Mouse (Mus musculus): Measurements from ENCODE around the gene Rnf216. TPM values are rescaled to one million over a fixed set of nuclear protein-coding genes. Genes with fewer than 3 reads are reported as not detected.

The Rnf216 gene
- polyA plus RNA-seq, 1 experiment from 2014 or later = 35.2 TPM

GRCm38 (mm10) chr5:142963003-142963704, 149.6 kb downstream of the Rnf216 start:
- no peaks in the 10 kb centered on the region for H3K9me3 ChIP-seq (replicated peaks; ENCODE audit: control insufficient read depth, low read length)
- H3K4me1 ChIP-seq (ENCODE audit: control insufficient read depth, insufficient read depth, low read length) = peaks cover 28% of the 10 kb centered on the region
- ATAC-seq (replicated peaks; ENCODE audit: insufficient number of reproducible peaks, low FRiP score, low TSS enrichment) = no peak
- peak overlapping the region; percentile 87 for H3K4me2 ChIP-seq
- 12% methylated on average over 13 of the region's 13 CpGs for WGBS (ENCODE audit: insufficient replicate concordance)
- no peaks in the 10 kb centered on the region for H3K27me3 ChIP-seq (ENCODE audit: control insufficient read depth, insufficient read depth, low read length)
- peak overlapping the region; percentile 95 for H3K27ac ChIP-seq (ENCODE audit: low read depth, low read length)
- H3K4me3 ChIP-seq (ENCODE audit: low read depth, low read length) = peak overlapping the region; percentile 90
- H3K36me3 ChIP-seq (ENCODE audit: control insufficient read depth, insufficient read depth, low read length) = peaks cover 7% of the 10 kb centered on the region
- peak overlapping the region; percentile 96 for H3K9ac ChIP-seq (ENCODE audit: low read depth, low read length)

- peak overlapping the region; percentile 87 for H3K4me2 ChIP-seq
- no peaks in the 10 kb centered on the region for H3K9me3 ChIP-seq (replicated peaks; ENCODE audit: control insufficient read depth, low read length)
- peaks cover 28% of the 10 kb centered on the region for H3K4me1 ChIP-seq (ENCODE audit: control insufficient read depth, insufficient read depth, low read length)
- peak overlapping the region; percentile 90 for H3K4me3 ChIP-seq (ENCODE audit: low read depth, low read length)
- peak overlapping the region; percentile 95 for H3K27ac ChIP-seq (ENCODE audit: low read depth, low read length)
- peaks cover 5% of the 10 kb centered on the region for H3K36me3 ChIP-seq (ENCODE audit: control insufficient read depth, insufficient read depth, low read length)
- ATAC-seq (replicated peaks; ENCODE audit: insufficient number of reproducible peaks, low FRiP score, low TSS enrichment) = no peak
- peak overlapping the region; percentile 96 for H3K9ac ChIP-seq (ENCODE audit: low read depth, low read length)
- 4% methylated on average over 11 of the region's 11 CpGs for WGBS (ENCODE audit: insufficient replicate concordance)
- H3K27me3 ChIP-seq (ENCODE audit: control insufficient read depth, insufficient read depth, low read length) = no peaks in the 10 kb centered on the region
Measured at GRCm38 (mm10) chr5:142962444-142962961, 150.3 kb downstream of the Rnf216 start.

GRCm38 (mm10) chr5:142961881-142962443, 150.8 kb downstream of the Rnf216 start:
- Histone ChIP-seq H3K4me3 (ENCODE audit: low read depth, low read length) (peak overlapping the region; percentile 90), H3K9ac (ENCODE audit: low read depth, low read length) (peak overlapping the region; percentile 96), H3K4me2 (peak overlapping the region; percentile 87), H3K36me3 (ENCODE audit: control insufficient read depth, insufficient read depth, low read length) (peaks cover 5% of the 10 kb centered on the region), H3K27ac (ENCODE audit: low read depth, low read length) (peak overlapping the region; percentile 95), H3K4me1 (ENCODE audit: control insufficient read depth, insufficient read depth, low read length) (peaks cover 28% of the 10 kb centered on the region), H3K27me3 (ENCODE audit: control insufficient read depth, insufficient read depth, low read length) (no peaks in the 10 kb centered on the region), H3K9me3 (replicated peaks; ENCODE audit: control insufficient read depth, low read length) (no peaks in the 10 kb centered on the region)
- peak; percentile 58 for ATAC-seq (replicated peaks; ENCODE audit: insufficient number of reproducible peaks, low FRiP score, low TSS enrichment)
- under 1% methylated on average over 38 of the region's 43 CpGs for WGBS (ENCODE audit: insufficient replicate concordance)

GRCm38 (mm10) chr5:142961398-142961880, 151.4 kb downstream of the Rnf216 start:
- Histone ChIP-seq H3K4me1 (ENCODE audit: control insufficient read depth, insufficient read depth, low read length) (peaks cover 28% of the 10 kb centered on the region), H3K27me3 (ENCODE audit: control insufficient read depth, insufficient read depth, low read length) (no peaks in the 10 kb centered on the region), H3K9ac (ENCODE audit: low read depth, low read length) (peak overlapping the region; percentile 96), H3K36me3 (ENCODE audit: control insufficient read depth, insufficient read depth, low read length) (peaks cover 2% of the 10 kb centered on the region), H3K27ac (ENCODE audit: low read depth, low read length) (peak overlapping the region; percentile 95), H3K4me3 (ENCODE audit: low read depth, low read length) (peak overlapping the region; percentile 90), H3K4me2 (peak overlapping the region; percentile 87), H3K9me3 (replicated peaks; ENCODE audit: control insufficient read depth, low read length) (no peaks in the 10 kb centered on the region)
- peak; percentile 19 for ATAC-seq (replicated peaks; ENCODE audit: insufficient number of reproducible peaks, low FRiP score, low TSS enrichment)
- WGBS (ENCODE audit: insufficient replicate concordance) = under 1% methylated on average over 15 of the region's 15 CpGs

- peaks cover 28% of the 10 kb centered on the region for H3K4me1 ChIP-seq (ENCODE audit: control insufficient read depth, insufficient read depth, low read length)
Measured at GRCm38 (mm10) chr5:142960775-142961271, 152.0 kb downstream of the Rnf216 start.

GRCm38 (mm10) chr5:142959576-142960556, 152.9 kb downstream of the Rnf216 start, which contains the start of gene Fscn1:
TSS of gene Fscn1 (plus strand) at chr5:142960343.
- Histone ChIP-seq H3K27ac (ENCODE audit: low read depth, low read length) (peak within 1 kb of the TSS; percentile 95), H3K36me3 (ENCODE audit: control insufficient read depth, insufficient read depth, low read length) (no peaks in the 10 kb centered on the region; the same call in none of the 2 replicates), H3K9me3 (replicated peaks; ENCODE audit: control insufficient read depth, low read length) (no peaks in the 10 kb centered on the region), H3K4me3 (ENCODE audit: low read depth, low read length) (peak within 1 kb of the TSS; percentile 90), H3K4me1 (ENCODE audit: control insufficient read depth, insufficient read depth, low read length) (peaks cover 28% of the 10 kb centered on the region), H3K4me2 (peak within 1 kb of the TSS; percentile 87), H3K9ac (ENCODE audit: low read depth, low read length) (peak within 1 kb of the TSS; percentile 96), H3K27me3 (ENCODE audit: control insufficient read depth, insufficient read depth, low read length) (no peaks in the 10 kb centered on the region)
- WGBS (ENCODE audit: insufficient replicate concordance) = 9% methylated on average over 44 of the region's 44 CpGs
- ATAC-seq (replicated peaks; ENCODE audit: insufficient number of reproducible peaks, low FRiP score, low TSS enrichment) = peak; percentile 40

More at GRCm38 (mm10) chr5:142960775-142961271, 152.0 kb downstream of the Rnf216 start:
- H3K4me2 ChIP-seq = peak overlapping the region; percentile 87
- H3K9me3 ChIP-seq (replicated peaks; ENCODE audit: control insufficient read depth, low read length) = no peaks in the 10 kb centered on the region
- peak overlapping the region; percentile 90 for H3K4me3 ChIP-seq (ENCODE audit: low read depth, low read length)
- WGBS (ENCODE audit: insufficient replicate concordance) = under 1% methylated on average over 59 of the region's 59 CpGs
- peak overlapping the region; percentile 96 for H3K9ac ChIP-seq (ENCODE audit: low read depth, low read length)
- no peaks in the 10 kb centered on the region for H3K27me3 ChIP-seq (ENCODE audit: control insufficient read depth, insufficient read depth, low read length)
- no peak for ATAC-seq (replicated peaks; ENCODE audit: insufficient number of reproducible peaks, low FRiP score, low TSS enrichment)
- H3K36me3 ChIP-seq (ENCODE audit: control insufficient read depth, insufficient read depth, low read length) = no peaks in the 10 kb centered on the region; the same call in none of the 2 replicates
- peak overlapping the region; percentile 95 for H3K27ac ChIP-seq (ENCODE audit: low read depth, low read length)

GRCm38 (mm10) chr5:142959156-142959555, 153.6 kb downstream of the Rnf216 start:
- ATAC-seq (replicated peaks; ENCODE audit: insufficient number of reproducible peaks, low FRiP score, low TSS enrichment) = no peak
- WGBS (ENCODE audit: insufficient replicate concordance) = 50% methylated on average over 4 of the region's 4 CpGs
- no peaks in the 10 kb centered on the region for H3K9me3 ChIP-seq (replicated peaks; ENCODE audit: control insufficient read depth, low read length)
- no peak overlapping the region for H3K4me2 ChIP-seq
- no peaks in the 10 kb centered on the region; the same call in 1 of the 2 replicates for H3K36me3 ChIP-seq (ENCODE audit: control insufficient read depth, insufficient read depth, low read length)
- H3K27me3 ChIP-seq (ENCODE audit: control insufficient read depth, insufficient read depth, low read length) = no peaks in the 10 kb centered on the region
- H3K4me3 ChIP-seq (ENCODE audit: low read depth, low read length) = no peak overlapping the region
- H3K9ac ChIP-seq (ENCODE audit: low read depth, low read length) = no peak overlapping the region
- H3K27ac ChIP-seq (ENCODE audit: low read depth, low read length) = no peak overlapping the region
- H3K4me1 ChIP-seq (ENCODE audit: control insufficient read depth, insufficient read depth, low read length) = peaks cover 25% of the 10 kb centered on the region

Data from heart, embryonic 11.5 days (tissue).